Mouse (Mus musculus) spleen, adult 2 months (tissue): ENCODE data around the gene Prkar2b.

Experiments used
- CTCF ChIP-seq: fragments of 200-500 bp; IDR thresholded peaks from 2 replicates; pipeline ENCODE4 v1.5.1; 2011; ENCODE audit warnings: mild to moderate bottlenecking, inconsistent platforms; ENCODE audit not compliant: insufficient read depth, insufficient read length, insufficient replicate concordance; ENCODE audit errors: extremely low read depth
- POLR2A ChIP-seq: fragments of 200-500 bp; IDR thresholded peaks from 2 replicates; pipeline ENCODE4 v1.6.1; 2011; ENCODE audit warnings: low read depth, low read length, inconsistent platforms

DNA sequence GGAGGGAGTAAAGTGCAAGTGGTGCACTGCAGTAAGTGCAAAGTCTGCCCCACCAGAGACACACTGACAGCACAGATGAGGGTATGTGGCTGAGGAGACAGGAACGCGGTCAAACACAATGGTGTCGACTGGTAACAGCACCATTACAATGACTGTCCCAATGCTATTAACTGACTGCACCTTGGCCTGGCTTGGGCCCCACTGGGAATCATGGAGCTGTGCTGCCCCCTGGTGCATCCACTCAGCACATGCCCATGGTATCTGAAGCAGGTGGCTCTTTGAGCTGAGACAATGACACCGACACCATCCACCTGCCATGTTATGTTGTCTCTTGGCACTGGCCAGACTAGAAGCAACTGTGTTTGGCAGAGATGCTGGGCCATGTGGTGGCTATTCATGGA lies 134.4 kb downstream of the Prkar2b start:
- TF ChIP-seq POLR2A, result no peak
- 0 out of 2 replicates have a peak, but pooled peaks have one; percentile 30 for TF ChIP-seq CTCF
